Mouse (Mus musculus) olfactory bulb, adult 2 months (tissue): ENCODE data around the gene Bbs4.

Source experiments
- CTCF ChIP-seq: fragments of 200-500 bp; IDR thresholded peaks from 2 replicates; pipeline ENCODE4 v1.5.1; 2012; ENCODE audit warnings: low read depth, mild to moderate bottlenecking, low read length, moderate library complexity; ENCODE audit not compliant: insufficient read depth
- POLR2A ChIP-seq: fragments of 200-500 bp; IDR thresholded peaks from 2 replicates; pipeline ENCODE4 v1.6.1; 2012; ENCODE audit warnings: mild to moderate bottlenecking, low read depth, low read length, moderate library complexity; ENCODE audit not compliant: insufficient read depth

GRCm38 (mm10) chr9:59369646-59370045, 16.3 kb upstream of the Bbs4 start:
- TF ChIP-seq CTCF: no peak
- no peak for TF ChIP-seq POLR2A
